Mouse (Mus musculus) testis, adult 2 months (tissue): ENCODE measurements at regions not wholly inside any gene's neighbourhood (a gene's known extent, or its start where the extent isn't known, plus 50 kb on each side); places are given as distances from the start of the nearest gene placed in this dataset.

Experiments used
- CTCF ChIP-seq: fragments of 200-500 bp; IDR thresholded peaks from 2 replicates; pipeline ENCODE4 v1.5.1; 2012; ENCODE audit warnings: low read depth, mild to moderate bottlenecking, inconsistent platforms, low read length, moderate library complexity; ENCODE audit not compliant: control insufficient read depth, insufficient read depth, insufficient replicate concordance
- POLR2A ChIP-seq: fragments of 200-500 bp; IDR thresholded peaks from 2 replicates; pipeline ENCODE4 v1.6.1; 2012; ENCODE audit warnings: low read depth, mild to moderate bottlenecking, inconsistent platforms, low read length, moderate library complexity; ENCODE audit not compliant: control insufficient read depth

DNA sequence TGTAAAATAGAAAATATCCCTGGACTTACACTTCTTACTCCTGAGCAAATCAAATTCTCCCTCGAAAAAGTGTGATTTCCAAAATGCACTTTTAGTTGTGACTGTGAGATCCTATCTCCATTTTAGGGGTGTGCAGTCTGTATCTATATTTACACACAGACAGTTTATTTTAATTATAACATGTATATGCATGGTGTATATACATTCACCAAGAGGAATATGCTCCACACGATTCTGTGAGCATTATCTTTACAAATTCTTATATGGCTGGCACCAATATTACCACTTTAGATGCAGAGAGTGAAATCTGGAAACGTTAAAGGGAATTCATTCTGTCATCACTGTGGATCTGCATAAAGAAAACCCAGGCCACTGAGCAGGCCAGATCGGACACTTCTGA lies 143.5 kb upstream of the Igbp1b start:
- TF ChIP-seq CTCF (no peak), POLR2A (no peak)
